Mouse (Mus musculus): ENCODE data around the gene Uhrf1bp1l.
A peak's percentile ranks its signal among the peaks of the same experiment; 100 is the strongest.

Uhrf1bp1l gene

GRCm38 (mm10) chr10:89838834-89839233 is 94.0 kb downstream of the Uhrf1bp1l start:
- DNase-seq (ENCODE audit: low read depth), result no peak

GRCm38 (mm10) chr10:89850951-89851350 is 106.2 kb downstream of the Uhrf1bp1l start:
- DNase-seq (ENCODE audit: low read depth), result no peak

GRCm38 (mm10) chr10:89855251-89855875 is 110.6 kb downstream of the Uhrf1bp1l start:
- DNase-seq (ENCODE audit: low read depth), result peak; percentile 45

- DNase-seq (ENCODE audit: low read depth), result peak; percentile 42
Observed at GRCm38 (mm10) chr10:89856286-89856685, 111.5 kb downstream of the Uhrf1bp1l start.

- DNase-seq (ENCODE audit: low read depth), result peak; percentile 59
Observed at GRCm38 (mm10) chr10:89868211-89868610, 123.4 kb downstream of the Uhrf1bp1l start.

GRCm38 (mm10) chr10:89868836-89869235 is 124.0 kb downstream of the Uhrf1bp1l start:
- DNase-seq (ENCODE audit: low read depth), result no peak

Data from NIH3T3 (cell line).